Mouse (Mus musculus): ENCODE results near the gene Stub1. TPM values are rescaled to one million over a fixed set of nuclear protein-coding genes. Genes with fewer than 3 reads are reported as not detected.
A peak's percentile ranks its signal among the peaks of the same experiment; 100 is the strongest.

The Stub1 gene
- polyA plus RNA-seq, 1 experiment from 2014 or later: 393 TPM

DNA sequence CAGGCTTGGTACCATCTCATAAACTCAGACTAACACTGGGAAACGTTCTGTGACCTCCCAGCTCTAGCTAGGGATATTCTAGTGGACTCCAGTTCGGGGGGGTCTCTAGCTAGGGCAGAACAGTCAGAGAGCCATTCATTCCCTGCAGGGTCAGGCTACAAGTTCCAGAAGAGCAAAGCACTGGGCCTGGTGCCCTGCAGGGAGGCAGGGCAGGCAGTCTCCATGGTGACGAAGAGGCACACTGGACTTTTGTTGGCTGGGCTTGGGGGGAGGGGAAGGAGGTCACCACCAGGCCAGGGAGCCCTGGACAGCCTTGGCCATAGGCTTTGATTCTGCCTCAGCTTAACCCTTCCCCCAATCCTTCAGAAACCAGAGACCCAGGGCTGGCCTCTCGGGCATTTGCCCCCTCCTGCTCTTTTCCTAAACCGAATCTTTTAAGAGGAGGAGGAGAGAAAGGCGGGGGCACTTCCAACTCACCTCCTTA lies 37.6 kb downstream of the Stub1 start, which contains the start of gene AC134908.4:
Gene AC134908.4, minus strand, starts transcription at position 51 of the 484 bp plus-strand sequence.
- Histone ChIP-seq H3K4me3 (ENCODE audit: low read length) (peak within 1 kb of the TSS; percentile 72), H3K9ac (replicated peaks; ENCODE audit: low read length) (peak within 1 kb of the TSS; percentile 81), H3K27me3 (ENCODE audit: insufficient read depth, low read length) (no peaks in the 10 kb centered on the region), H3K4me2 (replicated peaks; ENCODE audit: low read depth, low read length) (peak within 1 kb of the TSS; percentile 74), H3K4me1 (ENCODE audit: insufficient read depth, low read length) (peaks cover 59% of the 10 kb centered on the region), H3K27ac (ENCODE audit: low read length) (peak within 1 kb of the TSS; percentile 58; the same call in 1 of the 2 replicates), H3K9me3 (ENCODE audit: low read length) (no peaks in the 10 kb centered on the region), H3K36me3 (ENCODE audit: insufficient read depth, low read length) (no peaks in the 10 kb centered on the region)
- ATAC-seq (ENCODE audit: low FRiP score, low TSS enrichment): peak; percentile 23
- WGBS: 9% methylated on average over 6 of the region's 6 CpGs

DNA sequence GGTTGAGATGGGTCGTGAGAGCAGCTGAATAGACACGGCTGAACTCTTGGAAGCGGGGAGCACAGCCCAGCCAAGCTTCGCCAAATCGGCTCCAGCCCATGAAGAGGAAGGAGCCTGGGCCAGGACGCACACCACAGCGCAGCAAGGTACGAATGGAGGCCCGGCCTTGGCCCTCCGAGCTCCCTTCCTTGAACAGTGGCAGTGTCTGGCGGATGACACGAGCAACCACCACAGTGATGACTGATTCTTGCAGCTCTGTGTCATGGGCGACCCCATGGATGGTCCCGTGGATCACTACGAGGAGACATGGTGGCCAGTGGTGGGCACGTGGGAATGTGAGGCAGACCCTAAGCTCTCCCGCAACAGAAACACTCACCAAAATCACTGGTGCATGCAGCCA lies 38.2 kb downstream of the Stub1 start:
- ATAC-seq (ENCODE audit: low FRiP score, low TSS enrichment): no peak
- H3K4me3 ChIP-seq (ENCODE audit: low read length): peak overlapping the region; percentile 72; the same call in 1 of the 2 replicates
- 77% methylated on average over 17 of the region's 17 CpGs for WGBS
- no peaks in the 10 kb centered on the region for H3K27me3 ChIP-seq (ENCODE audit: insufficient read depth, low read length)
- peaks cover 63% of the 10 kb centered on the region for H3K4me1 ChIP-seq (ENCODE audit: insufficient read depth, low read length)
- H3K9ac ChIP-seq (replicated peaks; ENCODE audit: low read length): peak overlapping the region; percentile 81; the same call in 1 of the 2 replicates
- H3K4me2 ChIP-seq (replicated peaks; ENCODE audit: low read depth, low read length): peak overlapping the region; percentile 74
- H3K9me3 ChIP-seq (ENCODE audit: low read length): no peaks in the 10 kb centered on the region
- no peak overlapping the region for H3K27ac ChIP-seq (ENCODE audit: low read length)
- no peaks in the 10 kb centered on the region for H3K36me3 ChIP-seq (ENCODE audit: insufficient read depth, low read length)

- H3K4me1 ChIP-seq (ENCODE audit: insufficient read depth, low read length): peaks cover 63% of the 10 kb centered on the region
- no peaks in the 10 kb centered on the region for H3K9me3 ChIP-seq (ENCODE audit: low read length)
- no peak overlapping the region for H3K4me3 ChIP-seq (ENCODE audit: low read length)
- no peak overlapping the region for H3K4me2 ChIP-seq (replicated peaks; ENCODE audit: low read depth, low read length)
- H3K27ac ChIP-seq (ENCODE audit: low read length): peak overlapping the region; percentile 5; the same call in 1 of the 2 replicates
- no peak for ATAC-seq (ENCODE audit: low FRiP score, low TSS enrichment)
- H3K27me3 ChIP-seq (ENCODE audit: insufficient read depth, low read length): no peaks in the 10 kb centered on the region
- WGBS: 79% methylated on average over 13 of the region's 13 CpGs
- H3K36me3 ChIP-seq (ENCODE audit: insufficient read depth, low read length): 0 out of 2 replicates have a peak, but pooled peaks cover 2% of the 10 kb centered on the region
- no peak overlapping the region for H3K9ac ChIP-seq (replicated peaks; ENCODE audit: low read length)
These were observed 39.0 kb downstream of the Stub1 start for GRCm38 (mm10) chr17:25794197-25794596.

DNA sequence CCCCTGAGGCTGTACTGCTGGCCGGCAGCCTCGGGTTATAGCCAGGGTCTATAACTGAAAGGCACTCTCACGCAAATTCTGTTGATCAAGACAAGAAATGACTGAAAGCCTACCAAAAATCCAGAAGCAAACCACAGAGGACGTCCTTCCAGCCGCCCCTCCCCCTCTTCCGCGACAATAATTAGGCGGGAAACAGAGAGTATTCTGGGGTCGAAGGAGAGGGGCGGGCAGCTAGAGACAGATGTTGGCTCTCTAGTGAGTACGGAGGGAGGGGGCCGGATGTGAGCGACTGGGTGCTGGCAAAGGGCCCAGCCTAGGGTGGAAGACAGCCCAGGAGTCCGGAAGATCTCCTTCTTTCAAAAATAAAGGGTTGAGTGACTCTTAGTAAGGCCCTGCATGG lies 40.6 kb downstream of the Stub1 start, which contains the start of gene Fam173a:
Gene Fam173a, minus strand, starts transcription at position 287 of the 400 bp plus-strand sequence.
- under 1% methylated on average over 12 of the region's 14 CpGs for WGBS

GRCm38 (mm10) chr17:25791843-25792527 lies 41.2 kb downstream of the Stub1 start:
- Histone ChIP-seq H3K27ac (ENCODE audit: low read length) (peak overlapping the region; percentile 99), H3K9me3 (ENCODE audit: low read length) (no peaks in the 10 kb centered on the region), H3K4me2 (replicated peaks; ENCODE audit: low read depth, low read length) (peak overlapping the region; percentile 93), H3K9ac (replicated peaks; ENCODE audit: low read length) (peak overlapping the region; percentile 85), H3K27me3 (ENCODE audit: insufficient read depth, low read length) (no peaks in the 10 kb centered on the region), H3K4me1 (ENCODE audit: insufficient read depth, low read length) (peaks cover 56% of the 10 kb centered on the region), H3K36me3 (ENCODE audit: insufficient read depth, low read length) (0 out of 2 replicates have a peak, but pooled peaks cover 2% of the 10 kb centered on the region), H3K4me3 (ENCODE audit: low read length) (peak overlapping the region; percentile 95)
- under 1% methylated on average over 45 of the region's 45 CpGs for WGBS
- ATAC-seq (ENCODE audit: low FRiP score, low TSS enrichment): peak; percentile 42

More for the DNA sequence above, 40.6 kb downstream of the Stub1 start, which contains the start of gene Fam173a:
- Histone ChIP-seq H3K9me3 (ENCODE audit: low read length) (no peaks in the 10 kb centered on the region), H3K9ac (replicated peaks; ENCODE audit: low read length) (peak within 1 kb of the TSS; percentile 85), H3K27me3 (ENCODE audit: insufficient read depth, low read length) (no peaks in the 10 kb centered on the region), H3K36me3 (ENCODE audit: insufficient read depth, low read length) (0 out of 2 replicates have a peak, but pooled peaks cover 2% of the 10 kb centered on the region), H3K4me3 (ENCODE audit: low read length) (peak within 1 kb of the TSS; percentile 95), H3K4me2 (replicated peaks; ENCODE audit: low read depth, low read length) (peak within 1 kb of the TSS; percentile 93), H3K4me1 (ENCODE audit: insufficient read depth, low read length) (peaks cover 62% of the 10 kb centered on the region), H3K27ac (ENCODE audit: low read length) (peak within 1 kb of the TSS; percentile 99)
- ATAC-seq (ENCODE audit: low FRiP score, low TSS enrichment): peak; percentile 61

DNA sequence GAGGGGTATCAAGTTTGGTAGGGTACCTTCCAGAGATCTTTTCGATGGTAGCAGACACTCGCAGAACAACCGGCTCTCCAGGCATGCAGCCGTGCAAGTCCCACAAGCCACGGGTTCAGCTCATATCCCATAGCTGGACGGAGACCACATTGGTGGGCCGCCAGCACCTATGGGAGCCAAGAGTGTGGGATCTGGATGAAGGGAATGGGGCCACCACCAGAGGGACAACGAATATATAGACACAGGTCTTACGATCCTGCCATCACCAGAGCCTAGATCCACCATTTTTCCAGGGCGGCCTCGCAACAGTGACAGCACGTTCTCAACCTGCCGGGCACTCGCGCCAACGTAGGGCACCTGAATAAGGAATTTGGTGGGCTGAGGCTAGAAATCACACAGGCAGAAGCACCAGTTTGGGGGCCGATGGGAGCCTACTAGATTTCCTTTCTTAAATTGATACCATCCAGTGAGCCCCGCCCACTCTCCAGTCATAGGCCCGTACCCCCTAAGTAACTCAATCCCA lies 41.8 kb downstream of the Stub1 start:
- ATAC-seq (ENCODE audit: low FRiP score, low TSS enrichment): no peak
- Histone ChIP-seq H3K27me3 (ENCODE audit: insufficient read depth, low read length) (no peaks in the 10 kb centered on the region), H3K9ac (replicated peaks; ENCODE audit: low read length) (peak overlapping the region; percentile 85), H3K4me2 (replicated peaks; ENCODE audit: low read depth, low read length) (peak overlapping the region; percentile 93), H3K27ac (ENCODE audit: low read length) (peak overlapping the region; percentile 99), H3K4me1 (ENCODE audit: insufficient read depth, low read length) (peaks cover 54% of the 10 kb centered on the region), H3K9me3 (ENCODE audit: low read length) (no peaks in the 10 kb centered on the region), H3K4me3 (ENCODE audit: low read length) (peak overlapping the region; percentile 95), H3K36me3 (ENCODE audit: insufficient read depth, low read length) (0 out of 2 replicates have a peak, but pooled peaks cover 2% of the 10 kb centered on the region)
- WGBS: 24% methylated on average over 19 of the region's 19 CpGs

- Histone ChIP-seq H3K36me3 (ENCODE audit: insufficient read depth, low read length) (peaks cover 16% of the 10 kb centered on the region), H3K9ac (replicated peaks; ENCODE audit: low read length) (no peak overlapping the region), H3K27me3 (ENCODE audit: insufficient read depth, low read length) (no peaks in the 10 kb centered on the region), H3K4me3 (ENCODE audit: low read length) (no peak overlapping the region), H3K27ac (ENCODE audit: low read length) (no peak overlapping the region), H3K4me1 (ENCODE audit: insufficient read depth, low read length) (peaks cover 29% of the 10 kb centered on the region), H3K9me3 (ENCODE audit: low read length) (no peaks in the 10 kb centered on the region), H3K4me2 (replicated peaks; ENCODE audit: low read depth, low read length) (no peak overlapping the region)
- 91% methylated on average over 9 of the region's 9 CpGs for WGBS
- no peak for ATAC-seq (ENCODE audit: low FRiP score, low TSS enrichment)
These were observed 46.3 kb downstream of the Stub1 start for GRCm38 (mm10) chr17:25786781-25787504.

DNA sequence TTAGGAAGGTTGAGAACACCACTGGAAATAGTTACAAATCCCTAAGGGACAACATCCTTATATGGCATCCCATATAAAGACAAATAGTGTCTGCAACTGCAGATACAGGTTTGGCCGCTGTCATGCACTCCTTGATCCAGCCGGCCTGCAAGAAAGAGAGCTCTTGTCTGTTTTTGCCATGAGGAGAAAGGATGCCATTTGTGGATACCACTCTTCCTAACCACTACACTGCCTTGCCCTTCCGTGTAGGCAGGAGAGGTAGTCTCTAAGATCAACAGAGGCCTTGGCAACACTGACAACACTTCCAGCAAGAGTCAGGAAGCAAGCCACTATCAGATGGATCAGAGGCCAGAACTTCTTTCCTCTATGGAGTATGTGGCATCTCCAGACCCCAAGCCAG lies 46.9 kb downstream of the Stub1 start, which contains the start of gene Ccdc78:
Gene Ccdc78, plus strand, starts transcription at position 301 of the 400 bp plus-strand sequence.
- no peak for ATAC-seq (ENCODE audit: low FRiP score, low TSS enrichment)
- H3K36me3 ChIP-seq (ENCODE audit: insufficient read depth, low read length): peaks cover 22% of the 10 kb centered on the region
- peaks cover 26% of the 10 kb centered on the region for H3K4me1 ChIP-seq (ENCODE audit: insufficient read depth, low read length)
- H3K4me3 ChIP-seq (ENCODE audit: low read length): peak within 1 kb of the TSS; percentile 85
- peak within 1 kb of the TSS; percentile 86 for H3K9ac ChIP-seq (replicated peaks; ENCODE audit: low read length)
- peak within 1 kb of the TSS; percentile 90 for H3K4me2 ChIP-seq (replicated peaks; ENCODE audit: low read depth, low read length)
- 78% methylated on average over 3 of the region's 3 CpGs for WGBS
- no peaks in the 10 kb centered on the region for H3K27me3 ChIP-seq (ENCODE audit: insufficient read depth, low read length)
- peak within 1 kb of the TSS; percentile 95 for H3K27ac ChIP-seq (ENCODE audit: low read length)
- no peaks in the 10 kb centered on the region for H3K9me3 ChIP-seq (ENCODE audit: low read length)

GRCm38 (mm10) chr17:25785281-25785745 lies 47.9 kb downstream of the Stub1 start, which contains the start of gene Haghl:
Haghl (minus strand) TSS chr17:25785673.
- H3K4me3 ChIP-seq (ENCODE audit: low read length): peak within 1 kb of the TSS; percentile 85
- no peaks in the 10 kb centered on the region for H3K27me3 ChIP-seq (ENCODE audit: insufficient read depth, low read length)
- no peaks in the 10 kb centered on the region for H3K9me3 ChIP-seq (ENCODE audit: low read length)
- peaks cover 30% of the 10 kb centered on the region for H3K36me3 ChIP-seq (ENCODE audit: insufficient read depth, low read length)
- H3K4me2 ChIP-seq (replicated peaks; ENCODE audit: low read depth, low read length): peak within 1 kb of the TSS; percentile 90
- peak within 1 kb of the TSS; percentile 86 for H3K9ac ChIP-seq (replicated peaks; ENCODE audit: low read length)
- under 1% methylated on average over 23 of the region's 23 CpGs for WGBS
- peaks cover 16% of the 10 kb centered on the region for H3K4me1 ChIP-seq (ENCODE audit: insufficient read depth, low read length)
- peak within 1 kb of the TSS; percentile 95 for H3K27ac ChIP-seq (ENCODE audit: low read length)
- ATAC-seq (ENCODE audit: low FRiP score, low TSS enrichment): peak; percentile 79
